Mouse (Mus musculus) spleen, adult 2 months (tissue): ENCODE data around the gene Ppm1n.

Source experiments
- CTCF ChIP-seq: fragments of 200-500 bp; IDR thresholded peaks from 2 replicates; pipeline ENCODE4 v1.5.1; 2011; ENCODE audit warnings: mild to moderate bottlenecking, inconsistent platforms; ENCODE audit not compliant: insufficient read depth, insufficient read length, insufficient replicate concordance; ENCODE audit errors: extremely low read depth
- POLR2A ChIP-seq: fragments of 200-500 bp; IDR thresholded peaks from 2 replicates; pipeline ENCODE4 v1.6.1; 2011; ENCODE audit warnings: low read depth, low read length, inconsistent platforms

- 0 out of 2 replicates have a peak, but pooled peaks have one; percentile 9 for TF ChIP-seq CTCF
- TF ChIP-seq POLR2A: peak; percentile 80
Observed at GRCm38 (mm10) chr7:19227883-19228792, 51.7 kb downstream of the Ppm1n start, which contains the start of gene Opa3.
